Mouse (Mus musculus) mesoderm, embryonic 11.5 days (tissue): Measurements from ENCODE around the gene Gm2035.
"Not testable (repeated sequence)": the region's sequence is repeated elsewhere in the genome, so short reads cannot be mapped to it uniquely, and the experiment has no call there.

Experiments
- DNase-seq: peaks from one replicate; pipeline ENCODE4 v3.0.0-alpha.2; 2012; ENCODE audit warnings: low read depth, low spot score

The Gm2035 gene

GRCm38 (mm10) chr12:87919721-87920120 lies at the start of gene Gm2035:
Gene Gm2035, minus strand, starts transcription at chr12:87919857.
- DNase-seq: not testable (repeated sequence)

DNA sequence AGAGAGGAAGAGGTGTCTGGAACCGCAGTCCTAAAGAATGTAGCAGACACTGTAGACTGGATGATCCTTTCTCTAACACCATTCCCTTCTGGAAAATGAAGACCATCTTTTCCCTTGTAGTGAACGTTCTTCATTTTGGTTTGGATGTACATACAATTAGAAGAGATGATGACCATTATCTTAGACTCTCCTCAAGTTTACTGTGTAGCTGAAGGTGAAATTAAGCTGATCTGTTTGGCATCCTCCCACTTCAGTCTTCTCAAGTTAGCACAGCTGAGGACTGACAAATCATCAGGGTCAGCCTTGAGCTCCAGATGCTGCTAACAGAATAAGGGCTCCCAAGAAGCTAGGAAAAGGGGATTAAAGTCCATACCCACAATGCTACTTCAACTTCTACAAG lies 34.1 kb upstream of the Gm2035 start, which contains the start of gene Gm2042:
Gm2042 (plus strand) TSS at position 301 of the 400 bp plus-strand sequence.
- DNase-seq: not testable (repeated sequence)

DNA sequence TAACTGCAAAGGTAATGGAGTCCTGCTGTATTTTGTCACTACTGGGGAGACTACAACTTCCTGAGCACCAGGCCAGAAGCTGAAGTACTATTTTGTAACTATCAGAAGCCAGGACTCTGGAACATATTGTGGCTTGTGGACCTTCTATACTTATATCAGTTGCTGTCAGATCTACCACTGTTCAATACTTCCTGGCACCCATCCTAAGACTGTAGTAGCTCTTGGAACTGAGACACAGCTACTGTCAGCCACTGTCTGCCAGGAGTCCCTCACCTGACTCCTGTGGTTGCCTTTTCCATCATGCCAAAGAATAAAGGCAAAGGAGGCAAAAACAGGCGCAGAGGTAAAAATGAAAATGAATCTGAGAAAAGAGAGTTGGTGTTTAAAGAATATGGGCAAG lies 24.6 kb downstream of the Gm2035 start, which contains the start of gene Gm2022:
Gm2022 (plus strand) TSS at position 301 of the 400 bp plus-strand sequence.
- DNase-seq: not testable (repeated sequence)

DNA sequence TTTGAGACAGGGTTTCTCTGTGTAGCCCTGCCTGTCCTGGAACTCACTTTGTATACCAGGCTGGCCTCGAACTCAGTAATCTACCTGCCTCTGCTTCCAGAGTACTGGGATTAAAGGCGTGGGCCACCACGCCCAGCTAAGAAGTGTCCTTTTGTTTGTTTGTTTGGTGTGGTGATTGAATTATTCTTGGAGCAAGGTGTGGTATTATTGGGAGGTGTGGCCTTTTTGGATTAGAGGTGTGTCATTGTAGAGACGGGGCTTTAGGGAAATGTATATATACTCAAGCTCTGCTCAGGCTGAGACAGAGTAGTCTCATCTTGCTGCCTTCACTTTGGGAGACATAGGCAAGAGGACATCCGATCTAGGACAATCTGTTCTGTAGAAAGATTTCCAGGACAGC lies 45.9 kb downstream of the Gm2035 start, which contains the start of gene Gm2016:
Gm2016 (plus strand) TSS at position 301 of the 400 bp plus-strand sequence.
- not testable (repeated sequence) for DNase-seq
